Mouse (Mus musculus) urinary bladder, postnatal 4 days (tissue): ENCODE data around the gene Tmem184b.

Experiments
- DNase-seq, 2 experiments: peaks; one replicate each; pipeline ENCODE4 v3.0.0; 2021 to 2022; ENCODE audit warnings: low spot score in 2 of 2

Tmem184b gene

GRCm38 (mm10) chr15:79429994-79430393 is 26.6 kb upstream of the Tmem184b start:
- DNase-seq = no peak

GRCm38 (mm10) chr15:79429527-79429926 is 26.2 kb upstream of the Tmem184b start:
- DNase-seq = no peak

GRCm38 (mm10) chr15:79428616-79429015 is 25.2 kb upstream of the Tmem184b start:
- no peak for DNase-seq

- DNase-seq = no peak
Observed at GRCm38 (mm10) chr15:79427516-79427915, 24.1 kb upstream of the Tmem184b start.

GRCm38 (mm10) chr15:79425516-79425915 is 22.1 kb upstream of the Tmem184b start:
- DNase-seq = no peak

GRCm38 (mm10) chr15:79424602-79425001 is 21.2 kb upstream of the Tmem184b start:
- DNase-seq = no peak

GRCm38 (mm10) chr15:79422715-79423243 is 19.4 kb upstream of the Tmem184b start:
- DNase-seq = no peak

- DNase-seq = no peak
Observed at GRCm38 (mm10) chr15:79418677-79419076, 15.3 kb upstream of the Tmem184b start.

GRCm38 (mm10) chr15:79418265-79418664 is 14.9 kb upstream of the Tmem184b start:
- no peak for DNase-seq

- no peak for DNase-seq
Observed at GRCm38 (mm10) chr15:79417379-79417778, 14.0 kb upstream of the Tmem184b start.

- no peak for DNase-seq
Observed at GRCm38 (mm10) chr15:79416460-79417085, 13.2 kb upstream of the Tmem184b start.

GRCm38 (mm10) chr15:79414513-79414912 is 11.1 kb upstream of the Tmem184b start:
- DNase-seq = no peak

GRCm38 (mm10) chr15:79413802-79414201 is 10.4 kb upstream of the Tmem184b start:
- no peak for DNase-seq

GRCm38 (mm10) chr15:79413201-79413600 is 9.8 kb upstream of the Tmem184b start:
- no peak for DNase-seq

GRCm38 (mm10) chr15:79411363-79412065 is 8.1 kb upstream of the Tmem184b start:
- DNase-seq = no peak

- no peak for DNase-seq
Observed at GRCm38 (mm10) chr15:79409077-79409573, 5.8 kb upstream of the Tmem184b start.

GRCm38 (mm10) chr15:79406564-79406963 is 3.2 kb upstream of the Tmem184b start:
- no peak for DNase-seq

- no peak for DNase-seq
Observed at GRCm38 (mm10) chr15:79404277-79404676, 908 bp upstream of the Tmem184b start.

- no peak for DNase-seq
Observed at GRCm38 (mm10) chr15:79403763-79404210, 418 bp upstream of the Tmem184b start.

- no peak for DNase-seq
Observed at GRCm38 (mm10) chr15:79402176-79402575, 1.2 kb downstream of the Tmem184b start.

- no peak for DNase-seq
Observed at GRCm38 (mm10) chr15:79400975-79401365, 2.4 kb downstream of the Tmem184b start.

GRCm38 (mm10) chr15:79400134-79400974 is 3.0 kb downstream of the Tmem184b start:
- DNase-seq = no peak
